Mouse (Mus musculus) liver, adult 2 months (tissue): ENCODE results near the gene Bud31. TPM values are rescaled to one million over a fixed set of nuclear protein-coding genes. Genes with fewer than 3 reads are reported as not detected.

Experiments
- DNase-seq: peaks from one replicate; pipeline ENCODE4 v3.0.0-alpha.2; 2011; ENCODE audit warnings: low read depth, low spot score; ENCODE audit errors: extremely low read depth
- H3K27ac ChIP-seq: fragments of 200-500 bp; replicated peaks from 2 replicates; pipeline ENCODE4 v1.5.1; 2012; ENCODE audit warnings: low read depth, mild to moderate bottlenecking, control low read depth, inconsistent platforms, low read length; ENCODE audit not compliant: insufficient read depth
- H3K27me3 ChIP-seq: fragments of 200-500 bp; 2 replicates; pipeline ENCODE4 v1.6.1; 2012; ENCODE audit warnings: mild to moderate bottlenecking, moderate library complexity, low read length, inconsistent platforms; ENCODE audit not compliant: control insufficient read depth, insufficient read depth
- H3K36me3 ChIP-seq: fragments of 200-500 bp; 2 replicates; pipeline ENCODE4 v1.6.1; 2012; ENCODE audit warnings: low read length, inconsistent platforms; ENCODE audit not compliant: control insufficient read depth, insufficient read depth
- H3K4me1 ChIP-seq: fragments of 200-500 bp; 2 replicates; pipeline ENCODE4 v1.6.1; 2011; ENCODE audit warnings: low read length; ENCODE audit not compliant: control insufficient read depth, insufficient read depth
- H3K4me3 ChIP-seq: fragments of 200-500 bp; 2 replicates; pipeline ENCODE4 v1.5.1; 2011; ENCODE audit warnings: low read depth, mild to moderate bottlenecking, control low read depth, low read length, moderate library complexity; ENCODE audit not compliant: insufficient read depth
- H3K79me2 ChIP-seq: fragments of 200-500 bp; 2 replicates; pipeline ENCODE4 v1.6.1; 2012; ENCODE audit warnings: inconsistent platforms, mild to moderate bottlenecking, low read length, moderate library complexity; ENCODE audit not compliant: control insufficient read depth, insufficient read depth
- H3K9ac ChIP-seq: fragments of 200-500 bp; 2 replicates; pipeline ENCODE4 v1.6.1; 2012; ENCODE audit warnings: low read depth, mild to moderate bottlenecking, control low read depth, inconsistent platforms, low read length
- CTCF ChIP-seq: fragments of 200-500 bp; IDR thresholded peaks from 2 replicates; pipeline ENCODE4 v1.5.1; 2011; ENCODE audit warnings: low read depth, low read length, control low read depth
- POLR2A ChIP-seq: fragments of 200-500 bp; IDR thresholded peaks from 2 replicates; pipeline ENCODE4 v1.6.1; 2011; ENCODE audit warnings: low read length, control low read depth; ENCODE audit not compliant: insufficient read depth; ENCODE audit errors: extremely low read depth
- WGBS: fragments of 180-500 bp; shearing (Covaris S2); methylation state at CpG from one replicate; pipeline ENCODE4 v1.1.7; 2018; 5-methylcytosine and 5-hydroxymethylcytosine counted together
- polyA plus RNA-seq: library from polyadenylated mRNA; depleted of rRNA; stranded (reverse); fragments of >200 nt; gene quantifications from 2 replicates; pipeline ENCODE4 v1.2.3, GENCODE M21; 2012
- total RNA-seq: library from RNA; depleted of rRNA; stranded (reverse); fragments of >200 nt; gene quantifications from 2 replicates; pipeline ENCODE4 v1.2.3, GENCODE M21; 2014

Bud31 gene
- total and polyA plus RNA-seq, 2 experiments, result 45.5 to 66.4 TPM

- WGBS, result 0% methylated on average over 28 of the region's 28 CpGs
- Histone ChIP-seq H3K9ac (peak overlapping the region; percentile 83), H3K27me3 (no peaks in the 10 kb centered on the region), H3K4me1 (peaks cover 7% of the 10 kb centered on the region), H3K27ac (peak overlapping the region; percentile 20), H3K4me3 (peak overlapping the region; percentile 74), H3K36me3 (no peaks in the 10 kb centered on the region; the same call in 1 of the 2 replicates), H3K79me2 (peaks cover 17% of the 10 kb centered on the region; the same call in 1 of the 2 replicates)
- DNase-seq, result no peak
- TF ChIP-seq CTCF (no peak), POLR2A (no peak)
Measured at GRCm38 (mm10) chr5:145167306-145167661, 27.1 kb downstream of the Bud31 start.

- Histone ChIP-seq H3K4me3 (peak overlapping the region; percentile 59), H3K4me1 (no peaks in the 10 kb centered on the region), H3K79me2 (no peaks in the 10 kb centered on the region), H3K36me3 (peaks cover 24% of the 10 kb centered on the region; the same call in 1 of the 2 replicates), H3K27ac (peak overlapping the region; percentile 57), H3K9ac (peak overlapping the region; percentile 41; the same call in 1 of the 2 replicates), H3K27me3 (no peaks in the 10 kb centered on the region)
- DNase-seq, result peak; percentile 82
- WGBS, result 40% methylated on average over 18 of the region's 18 CpGs
- no peak for TF ChIP-seq CTCF
- TF ChIP-seq POLR2A, result no peak
Measured at GRCm38 (mm10) chr5:145178461-145178980, 38.4 kb downstream of the Bud31 start.

GRCm38 (mm10) chr5:145185244-145185643 lies 45.1 kb downstream of the Bud31 start:
- no peak for TF ChIP-seq CTCF
- WGBS, result 94% methylated on average over 2 of the region's 2 CpGs
- H3K27ac ChIP-seq, result no peak overlapping the region
- H3K4me3 ChIP-seq, result no peak overlapping the region
- H3K36me3 ChIP-seq, result peaks cover 32% of the 10 kb centered on the region
- H3K9ac ChIP-seq, result no peak overlapping the region
- peaks cover 20% of the 10 kb centered on the region for H3K4me1 ChIP-seq
- H3K79me2 ChIP-seq, result peaks cover 16% of the 10 kb centered on the region; the same call in 1 of the 2 replicates
- no peaks in the 10 kb centered on the region for H3K27me3 ChIP-seq
- no peak for DNase-seq

GRCm38 (mm10) chr5:145189416-145189815 lies 49.3 kb downstream of the Bud31 start:
- no peak overlapping the region for H3K9ac ChIP-seq
- TF ChIP-seq CTCF (no peak), POLR2A (no peak)
- DNase-seq, result no peak
- peaks cover 26% of the 10 kb centered on the region for H3K4me1 ChIP-seq
- H3K4me3 ChIP-seq, result no peak overlapping the region
- no peak overlapping the region for H3K27ac ChIP-seq
- WGBS, result 92% methylated on average over 6 of the region's 6 CpGs
- no peaks in the 10 kb centered on the region for H3K27me3 ChIP-seq
- peaks cover 12% of the 10 kb centered on the region for H3K36me3 ChIP-seq
- peaks cover 26% of the 10 kb centered on the region; the same call in 1 of the 2 replicates for H3K79me2 ChIP-seq

- Histone ChIP-seq H3K9ac (peak overlapping the region; percentile 80), H3K27me3 (no peaks in the 10 kb centered on the region), H3K79me2 (peaks cover 26% of the 10 kb centered on the region; the same call in 1 of the 2 replicates), H3K36me3 (peaks cover 19% of the 10 kb centered on the region), H3K4me3 (peak overlapping the region; percentile 72), H3K27ac (peak overlapping the region; percentile 94), H3K4me1 (peaks cover 26% of the 10 kb centered on the region)
- 9% methylated on average over 5 of the region's 5 CpGs for WGBS
- DNase-seq, result no peak
- no peak for TF ChIP-seq CTCF
- TF ChIP-seq POLR2A, result no peak
Measured at GRCm38 (mm10) chr5:145190373-145190772, 50.2 kb downstream of the Bud31 start.
